Mouse (Mus musculus): ENCODE measurements around the gene Antxr1.

- TF ChIP-seq CTCF (IDR thresholded peaks at IDR 0.05; ENCODE audit: insufficient read depth, low read length) (peak; percentile 26; the same call in 1 of the 2 replicates), POLR2A (IDR thresholded peaks at IDR 0.05; ENCODE audit: borderline replicate concordance, extremely low read depth, low read depth, low read length) (no peak)
Measured at GRCm38 (mm10) chr6:87323381-87323780, 12.2 kb downstream of the Antxr1 start.

Data from lung, adult 2 months (tissue).